Mouse (Mus musculus) MEL-GATA-1-ER (cell line): ENCODE measurements around the gene Lamb1.

Experiments used
- DNase-seq: peaks from one replicate; pipeline ENCODE4 v3.0.0-alpha.2; 2012; ENCODE audit warnings: low read depth; ENCODE audit errors: extremely low read depth

Gene Lamb1

DNA sequence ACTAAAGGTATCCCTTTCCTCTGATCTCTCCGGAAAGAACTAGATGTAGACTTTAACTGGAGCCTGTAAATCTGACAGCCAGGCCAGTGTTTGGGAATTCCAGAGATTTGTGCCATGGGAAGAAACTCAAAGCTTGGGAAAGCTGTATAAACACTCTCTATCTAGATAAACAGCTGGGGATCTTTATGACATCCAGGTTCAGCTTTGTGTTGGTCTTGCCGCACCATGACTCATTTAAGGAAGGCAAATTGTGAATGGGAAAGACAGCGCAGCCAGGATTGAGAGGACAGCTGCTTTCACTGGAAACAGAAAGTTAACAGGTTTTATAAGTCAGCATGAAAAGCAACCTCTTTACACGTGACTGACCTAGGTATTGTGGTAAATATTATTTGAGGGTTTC is 12.8 kb upstream of the Lamb1 start:
- DNase-seq: no peak

DNA sequence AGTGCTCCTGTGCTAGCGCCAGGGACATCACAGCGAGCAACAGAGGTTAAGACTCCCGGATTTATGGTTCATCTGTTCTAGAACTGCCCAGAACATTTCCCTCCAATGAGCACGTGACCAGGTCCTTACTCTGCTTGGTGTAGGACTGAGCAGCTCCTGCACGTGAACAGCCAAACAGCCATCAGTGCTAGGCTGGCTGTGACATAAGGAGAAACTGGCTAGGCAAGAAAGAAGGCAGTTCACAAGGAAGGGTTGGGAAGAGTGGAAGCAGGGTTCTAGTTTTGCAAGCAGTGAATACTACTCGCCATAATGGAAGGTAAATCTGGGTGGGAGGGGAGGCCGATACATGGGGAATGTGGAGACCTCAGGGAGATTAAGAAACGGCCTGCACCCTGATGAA is 10.1 kb upstream of the Lamb1 start:
- DNase-seq: no peak

DNA sequence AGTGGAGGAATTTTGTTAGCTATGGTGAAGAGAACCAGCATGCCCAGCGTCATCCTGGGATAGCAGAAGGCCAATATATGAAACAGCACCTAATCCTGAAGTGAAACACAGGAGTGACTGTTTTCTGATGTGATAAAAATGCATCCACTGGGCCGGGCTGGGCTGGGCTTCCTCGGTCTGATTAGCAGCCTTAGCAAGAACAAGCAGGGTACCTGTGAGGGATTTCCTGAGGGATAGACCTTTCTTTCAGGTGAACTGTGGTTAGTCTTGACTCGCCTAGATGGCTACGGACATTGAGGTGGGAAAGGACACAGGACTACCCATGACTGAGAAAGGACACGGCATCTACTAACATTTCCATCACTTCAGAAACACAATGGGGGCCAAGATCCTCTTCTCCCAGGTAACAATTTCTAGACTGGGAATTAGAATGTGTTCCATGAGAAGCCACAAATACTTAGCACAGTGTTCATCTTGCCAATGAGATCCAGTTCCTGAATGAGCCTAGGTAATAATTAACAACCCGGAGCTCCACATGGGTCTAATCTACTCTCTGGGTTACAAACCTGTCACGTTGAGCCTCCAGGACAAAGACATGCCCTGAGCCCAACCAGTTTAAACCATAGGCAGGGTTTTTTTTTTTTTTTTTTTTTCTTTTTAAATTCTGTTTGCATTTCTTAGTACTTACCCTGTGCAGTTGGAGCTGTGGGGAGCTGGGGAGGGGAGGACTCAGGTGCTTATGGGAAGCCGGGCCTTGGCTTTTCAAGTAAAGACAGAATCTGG is 8.7 kb upstream of the Lamb1 start:
- no peak for DNase-seq

DNA sequence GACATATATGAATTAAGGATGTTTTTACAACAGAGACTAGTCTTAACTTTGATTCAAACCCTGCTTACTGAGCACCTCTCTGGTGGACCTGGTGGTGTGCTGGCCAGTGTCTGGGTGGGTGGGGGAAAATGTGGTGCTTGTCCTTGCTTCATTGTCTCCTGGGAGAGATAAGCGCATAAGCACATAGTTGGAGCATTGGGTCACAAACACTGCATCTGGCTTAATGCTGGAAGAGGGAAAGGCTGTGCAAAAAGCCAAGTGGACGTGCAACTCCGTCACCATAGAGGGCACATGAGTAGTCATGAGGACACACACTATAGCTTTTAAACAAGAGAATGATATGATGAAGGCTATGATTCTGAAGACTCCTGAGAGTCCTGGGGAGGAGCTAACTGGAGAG is 3.2 kb upstream of the Lamb1 start:
- no peak for DNase-seq

DNA sequence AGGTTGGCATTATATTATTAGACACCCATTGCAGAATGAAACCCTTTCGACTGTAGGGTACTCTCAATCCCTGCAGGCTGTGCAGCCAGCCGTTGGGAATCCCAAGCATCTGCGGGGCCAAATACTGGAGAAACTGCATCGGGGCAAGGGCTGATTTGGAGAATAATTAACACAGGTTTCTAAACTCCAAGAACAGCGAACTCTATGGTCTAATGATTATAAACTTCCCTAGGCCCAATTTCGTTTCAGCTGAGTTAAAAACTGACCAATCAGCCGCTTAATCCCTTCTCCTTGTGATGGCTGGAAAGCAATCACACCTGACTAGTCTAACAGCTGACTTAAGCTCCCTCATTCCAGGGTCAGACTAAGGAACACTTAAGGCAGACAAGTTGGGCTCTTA is 1.1 kb upstream of the Lamb1 start:
- no peak for DNase-seq

DNA sequence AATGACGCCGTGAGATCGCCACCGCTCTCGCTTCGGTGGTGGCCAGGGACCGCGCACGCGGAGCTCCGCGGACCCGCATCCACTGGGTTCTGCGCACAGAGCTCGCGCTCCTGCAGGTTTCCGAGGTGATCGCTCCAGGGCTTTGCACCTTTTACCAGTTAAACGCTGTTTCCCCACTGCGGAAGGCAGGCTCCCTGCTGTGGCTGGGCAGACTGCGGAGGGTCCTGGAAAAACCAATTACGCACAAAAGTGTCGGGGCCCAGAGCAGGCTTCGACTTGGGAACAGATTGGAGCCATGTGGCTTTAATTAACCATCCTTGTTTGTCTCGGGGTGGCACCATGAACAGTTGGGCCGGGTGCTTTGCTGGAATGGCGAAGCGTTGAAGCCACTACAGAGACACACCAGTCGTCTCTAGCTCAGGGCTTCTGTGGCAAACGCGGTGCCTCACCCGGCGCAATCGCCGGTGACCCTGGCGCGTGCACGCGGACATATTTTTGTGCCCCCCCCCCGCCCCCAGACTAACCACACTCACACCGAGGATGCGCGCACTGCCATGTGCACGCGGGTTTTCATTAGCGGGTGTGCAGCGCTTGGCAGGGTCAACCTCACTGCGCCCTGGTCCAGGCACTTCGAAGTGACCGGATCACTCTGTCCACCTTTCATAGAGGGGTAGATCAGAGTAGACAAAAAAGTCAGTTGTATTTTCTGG is 843 bp downstream of the Lamb1 start:
- DNase-seq: no peak

DNA sequence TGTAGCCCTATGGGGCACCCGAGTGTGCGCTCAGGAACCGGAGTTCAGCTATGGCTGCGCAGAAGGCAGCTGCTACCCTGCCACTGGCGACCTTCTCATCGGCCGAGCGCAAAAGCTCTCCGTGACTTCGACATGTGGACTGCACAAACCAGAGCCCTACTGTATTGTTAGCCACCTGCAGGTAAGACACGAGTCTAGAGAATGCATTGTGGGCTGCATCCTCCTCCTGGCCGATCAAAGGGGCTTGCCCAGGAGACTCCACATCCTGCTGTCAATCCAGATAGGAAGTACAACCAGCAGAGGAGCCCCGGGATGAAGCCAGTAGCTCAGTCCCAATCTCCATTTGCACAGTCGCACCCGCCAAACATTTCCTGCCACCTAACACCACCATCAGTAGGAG is 1.7 kb downstream of the Lamb1 start:
- DNase-seq: no peak

DNA sequence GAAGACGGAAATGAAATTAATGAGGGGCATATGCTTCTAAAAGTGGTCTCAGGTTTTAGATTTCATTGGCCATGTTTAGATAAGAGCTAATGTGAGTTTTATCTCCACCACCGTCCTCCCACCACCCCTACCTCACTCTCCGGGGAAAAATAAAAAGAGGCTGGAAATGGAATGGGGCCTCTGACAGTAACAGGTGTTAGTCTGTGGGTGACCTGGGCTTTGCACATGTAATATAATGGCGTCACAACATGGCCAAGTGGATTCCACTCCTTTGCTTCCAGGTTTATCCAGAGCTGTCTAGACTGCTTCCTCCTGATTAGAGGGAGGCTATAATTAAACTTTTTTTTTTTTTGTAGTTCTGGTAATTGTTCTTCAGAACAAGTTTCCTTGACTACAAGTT is 2.3 kb downstream of the Lamb1 start:
- DNase-seq: no peak

DNA sequence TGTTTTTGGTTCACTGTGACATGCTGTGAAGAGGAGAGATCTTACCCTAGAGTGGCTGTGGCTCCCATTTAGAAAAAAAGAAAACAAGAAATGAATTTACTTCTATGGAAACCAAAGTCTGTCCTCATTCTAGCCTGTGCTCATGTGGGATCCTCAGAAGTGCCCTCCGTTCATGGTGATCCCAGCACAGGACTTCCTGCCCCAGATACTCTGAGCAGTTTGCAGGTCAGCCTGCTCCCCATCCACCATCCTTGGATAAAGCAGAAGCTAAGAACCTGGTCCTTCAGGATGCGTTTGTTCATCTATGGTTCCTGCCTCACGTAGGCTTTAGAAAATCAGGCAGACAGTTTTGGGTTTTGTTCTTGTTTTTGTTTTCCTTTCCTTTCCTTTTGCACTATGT is 3.3 kb downstream of the Lamb1 start:
- no peak for DNase-seq

DNA sequence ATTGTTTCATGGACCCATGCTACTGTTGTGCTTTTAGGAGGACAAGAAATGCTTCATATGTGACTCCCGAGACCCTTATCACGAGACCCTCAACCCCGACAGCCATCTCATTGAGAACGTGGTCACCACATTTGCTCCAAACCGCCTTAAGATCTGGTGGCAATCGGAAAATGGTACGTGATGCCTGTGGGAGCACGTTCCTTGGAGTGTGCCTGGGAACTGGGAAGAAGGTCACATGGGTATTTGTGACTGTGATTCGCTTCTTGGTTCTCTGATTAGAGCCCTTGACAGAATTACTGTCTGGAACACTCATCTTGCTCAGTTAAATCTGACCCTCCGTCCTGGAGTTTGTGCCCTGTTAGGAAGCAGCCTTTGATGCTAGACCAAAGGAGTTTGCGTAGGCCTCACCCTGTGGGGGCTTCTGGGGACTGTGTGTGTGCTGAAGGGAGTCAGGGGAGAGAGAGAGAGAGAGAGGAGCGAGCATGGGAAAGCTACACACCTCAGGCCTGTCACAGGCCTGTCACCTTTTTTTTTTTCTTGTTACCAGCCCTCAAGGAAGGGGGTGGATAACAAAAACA is 4.1 kb downstream of the Lamb1 start:
- no peak for DNase-seq

DNA sequence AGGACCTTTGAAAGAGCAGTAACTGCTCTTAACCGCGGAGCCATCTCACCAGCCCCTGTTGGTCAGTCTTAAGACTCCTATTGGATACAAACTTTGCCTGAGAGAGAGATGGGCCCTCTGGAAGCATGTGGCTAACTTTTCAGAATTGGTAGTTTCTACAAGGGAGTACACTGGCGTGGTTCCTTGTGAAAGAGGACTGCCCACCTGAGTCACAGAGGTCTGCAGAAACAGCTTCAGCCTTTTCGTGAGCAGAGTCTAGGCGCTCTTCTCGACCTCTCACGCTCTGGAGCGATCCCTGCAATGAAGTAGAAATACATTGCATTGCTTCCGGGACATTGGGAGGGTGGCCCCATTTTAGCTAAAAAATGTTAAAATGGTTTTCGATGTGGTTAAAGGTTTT is 5.3 kb downstream of the Lamb1 start:
- no peak for DNase-seq

DNA sequence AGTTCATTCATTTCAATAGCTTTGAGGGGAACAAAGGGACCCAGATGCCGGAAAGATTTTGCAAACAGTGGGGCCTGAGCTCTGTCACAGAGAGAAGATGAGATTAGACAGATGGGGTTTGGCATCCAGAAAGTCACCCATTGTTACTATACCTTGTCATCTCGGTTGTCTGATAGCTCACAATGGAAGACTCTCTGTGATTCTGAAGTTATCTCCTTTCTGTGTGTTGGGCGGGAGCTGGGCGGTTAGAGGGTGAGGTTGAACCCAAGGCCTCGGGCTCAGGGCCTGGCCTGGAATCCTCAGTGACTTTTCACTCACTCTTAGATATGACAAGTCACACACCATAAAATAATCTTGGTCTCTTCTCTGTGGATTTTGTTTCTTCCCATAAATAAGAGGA is 5.7 kb downstream of the Lamb1 start:
- DNase-seq: no peak

DNA sequence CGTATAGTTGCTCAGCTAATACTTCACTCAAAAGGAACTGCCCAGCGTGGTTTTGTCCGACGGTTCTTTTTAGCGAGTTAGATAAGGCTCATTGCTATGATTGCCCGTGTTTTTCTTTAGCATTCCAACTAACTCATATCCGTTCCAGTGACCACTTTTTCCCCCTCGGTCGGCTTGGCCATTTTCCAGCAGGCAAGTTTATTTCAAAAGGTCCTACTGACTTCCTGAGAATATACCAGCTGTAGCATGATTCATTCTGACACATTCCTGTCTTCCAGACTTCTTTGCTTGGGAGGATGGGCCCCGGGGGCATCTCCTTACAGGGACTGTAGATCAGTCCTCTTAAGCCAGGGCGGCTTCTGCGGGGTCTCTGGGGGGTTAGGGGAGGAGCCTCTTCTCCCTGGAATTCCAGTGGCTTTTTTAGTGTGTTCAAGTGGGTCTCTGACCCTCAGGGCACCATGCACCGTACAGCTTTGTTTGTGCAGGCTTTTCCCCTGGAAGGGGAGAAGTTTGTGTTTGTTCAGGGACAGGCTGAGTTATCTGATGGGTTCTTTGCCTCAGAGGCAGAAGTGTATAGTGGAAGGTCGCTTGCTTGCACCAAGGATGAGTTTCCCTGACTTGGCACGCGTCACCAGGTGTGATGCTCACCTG is 6.5 kb downstream of the Lamb1 start:
- DNase-seq: no peak

DNA sequence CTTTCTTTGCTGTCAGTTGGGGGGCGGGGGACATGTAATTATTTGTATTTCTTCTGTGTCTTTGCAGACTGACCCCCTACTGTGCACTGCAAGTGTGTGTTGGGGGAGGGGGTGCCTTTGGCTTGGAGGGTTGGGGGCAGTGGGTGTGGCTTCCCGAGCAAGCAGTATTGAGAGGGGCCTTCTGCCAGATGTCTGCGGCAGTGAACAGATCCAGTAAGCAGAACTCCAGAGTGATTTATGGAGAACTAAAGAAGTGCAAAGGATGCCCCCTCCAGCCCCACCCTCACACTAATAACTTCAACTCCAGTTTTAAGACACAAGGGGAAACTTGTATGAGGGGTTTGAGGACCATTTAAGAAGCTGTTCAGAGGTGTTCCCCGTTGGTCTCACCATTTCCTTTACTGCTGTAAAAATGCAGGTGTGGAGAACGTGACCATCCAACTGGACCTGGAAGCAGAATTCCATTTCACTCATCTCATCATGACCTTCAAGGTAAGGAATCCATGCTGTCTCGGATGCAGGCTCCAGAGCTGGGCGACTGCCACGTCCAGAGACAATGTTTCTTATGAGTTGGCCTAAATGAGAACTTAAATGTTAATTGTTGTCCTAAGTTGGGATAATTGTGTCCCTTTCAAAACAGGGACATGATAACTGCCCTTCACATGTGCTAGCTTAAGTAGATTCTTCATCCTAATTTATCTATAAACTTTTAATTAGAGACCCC is 7.1 kb downstream of the Lamb1 start:
- DNase-seq: no peak

DNA sequence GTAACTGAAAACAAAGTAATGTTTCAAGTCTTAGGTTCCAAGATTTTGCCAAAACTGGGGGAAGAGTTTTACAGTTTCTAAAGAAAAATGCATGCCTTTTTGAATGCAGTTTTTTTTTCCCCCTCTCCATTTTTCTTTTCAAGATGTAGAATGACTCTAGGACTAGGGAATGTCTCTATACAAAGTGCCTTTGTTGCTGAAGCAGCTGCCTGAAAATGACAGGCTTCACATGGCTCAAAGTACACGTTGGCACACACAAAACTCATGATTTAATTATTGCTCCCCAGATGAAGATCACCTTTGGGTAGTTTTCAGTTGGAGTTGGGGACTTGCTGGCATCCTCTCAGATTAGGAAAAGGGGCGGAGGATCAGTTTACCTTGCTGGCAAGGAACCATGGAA is 7.8 kb downstream of the Lamb1 start:
- no peak for DNase-seq

DNA sequence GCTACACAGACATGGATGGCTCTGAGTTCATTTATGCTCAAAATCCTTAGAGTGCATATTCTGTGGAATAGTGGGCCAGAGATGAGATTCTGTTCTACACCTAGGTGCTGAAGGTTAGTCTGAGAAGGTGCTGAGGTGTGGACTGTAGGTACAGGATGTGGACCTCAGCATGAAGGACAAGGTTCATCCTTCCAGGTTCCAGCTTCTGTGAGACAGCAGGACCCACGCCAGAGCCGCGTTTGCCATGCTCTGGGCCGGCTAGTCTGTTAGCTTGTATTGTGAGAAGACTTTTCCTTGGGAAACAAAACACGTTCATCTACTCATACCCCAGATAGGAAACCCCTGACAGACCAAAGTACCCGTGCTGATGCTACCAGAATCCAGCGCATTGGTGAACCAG is 8.6 kb downstream of the Lamb1 start:
- no peak for DNase-seq

DNA sequence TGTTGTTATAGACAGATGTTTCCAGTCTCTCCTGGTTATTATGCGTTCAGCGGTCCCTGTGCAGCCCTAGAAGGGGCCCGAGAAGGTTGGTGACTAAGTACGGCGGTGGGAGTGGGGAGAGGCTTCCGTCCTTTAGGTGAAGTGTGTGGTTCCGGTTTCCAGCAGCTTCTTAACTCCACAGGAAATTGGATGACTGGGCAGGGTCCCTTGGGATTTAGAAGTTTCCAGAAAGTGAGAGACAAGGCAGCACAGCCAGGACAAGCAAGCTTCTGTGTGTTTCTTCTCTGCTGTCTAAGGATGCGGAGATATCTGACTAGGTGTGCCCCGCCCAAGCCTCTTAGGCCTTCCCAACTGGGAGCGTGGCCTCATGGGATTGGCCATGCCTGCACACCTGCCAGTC is 10.4 kb downstream of the Lamb1 start:
- DNase-seq: no peak

DNA sequence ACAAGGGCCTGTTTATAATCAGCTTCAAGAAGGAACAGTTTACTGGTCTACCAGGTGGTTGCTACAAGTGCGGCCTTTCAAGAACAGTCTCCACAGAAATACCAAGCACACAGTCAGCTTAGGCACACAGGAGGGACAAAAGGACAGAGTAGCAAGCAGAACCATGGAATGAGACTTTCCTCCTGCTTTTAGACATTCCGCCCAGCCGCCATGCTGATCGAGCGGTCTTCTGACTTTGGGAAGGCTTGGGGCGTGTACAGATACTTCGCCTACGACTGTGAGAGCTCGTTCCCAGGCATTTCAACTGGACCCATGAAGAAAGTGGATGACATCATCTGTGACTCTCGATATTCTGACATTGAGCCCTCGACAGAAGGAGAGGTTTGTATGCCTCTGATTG is 13.2 kb downstream of the Lamb1 start:
- DNase-seq: no peak

DNA sequence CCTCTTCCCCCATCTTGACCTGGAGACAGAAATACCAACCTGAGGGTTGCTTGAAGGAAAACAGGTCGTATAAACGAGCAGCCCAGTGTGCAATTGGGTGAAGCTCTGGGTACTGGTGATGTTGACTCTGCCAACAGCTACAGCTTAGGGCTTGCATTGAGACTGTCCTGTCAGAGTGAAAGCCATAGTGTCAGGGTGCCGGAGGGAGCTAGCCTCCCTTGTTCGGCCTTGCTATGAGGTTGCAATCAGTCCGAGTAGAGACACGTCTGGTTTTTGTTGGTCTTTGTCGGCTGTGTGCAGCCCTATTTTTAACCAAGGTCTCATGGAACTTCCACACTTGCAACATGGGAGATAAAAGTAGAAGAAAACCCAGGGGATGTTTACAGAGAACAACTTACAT is 15.3 kb downstream of the Lamb1 start:
- DNase-seq: no peak

DNA sequence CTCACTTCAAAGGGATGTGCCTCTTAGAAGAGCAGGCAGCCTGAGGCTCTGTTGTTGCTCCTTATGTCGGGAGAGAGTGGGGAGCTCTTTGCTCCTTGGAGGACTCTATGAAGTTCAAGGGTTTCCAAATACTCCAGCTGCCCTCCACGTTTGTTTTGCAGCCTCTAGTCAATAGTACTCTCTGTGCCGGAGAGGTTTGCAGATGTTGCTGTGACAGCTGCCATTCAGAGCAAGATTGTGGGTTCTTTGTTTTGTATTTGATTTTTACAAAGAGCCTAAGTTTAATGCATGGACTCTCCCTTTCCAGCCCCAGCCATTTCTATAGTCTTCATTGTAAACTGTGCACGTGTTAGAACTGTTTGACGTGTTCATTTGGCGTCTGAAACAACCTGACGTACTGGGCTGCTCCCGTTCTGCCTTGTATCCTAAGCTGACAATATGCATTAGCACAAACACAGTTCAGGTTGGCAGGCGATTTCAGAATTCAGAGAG is 16.1 kb downstream of the Lamb1 start:
- no peak for DNase-seq

DNA sequence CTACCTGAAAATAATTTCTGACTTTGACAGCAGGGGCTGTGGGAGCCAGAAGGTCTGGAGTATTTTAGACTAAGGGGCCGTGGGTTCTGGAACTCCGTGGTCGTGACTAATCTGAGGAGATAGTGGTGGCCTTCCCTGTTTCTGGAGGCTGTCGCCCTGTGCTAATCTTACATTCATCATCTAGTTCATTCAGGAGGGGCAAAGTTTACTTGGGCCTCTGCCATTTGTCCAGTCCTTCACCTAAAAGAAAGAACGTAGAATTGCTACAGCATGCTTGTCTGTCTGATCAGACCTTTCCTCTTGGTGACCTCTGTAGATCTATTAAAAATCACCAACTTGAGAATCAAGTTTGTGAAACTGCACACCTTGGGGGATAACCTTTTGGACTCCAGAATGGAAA is 17.2 kb downstream of the Lamb1 start:
- DNase-seq: no peak

DNA sequence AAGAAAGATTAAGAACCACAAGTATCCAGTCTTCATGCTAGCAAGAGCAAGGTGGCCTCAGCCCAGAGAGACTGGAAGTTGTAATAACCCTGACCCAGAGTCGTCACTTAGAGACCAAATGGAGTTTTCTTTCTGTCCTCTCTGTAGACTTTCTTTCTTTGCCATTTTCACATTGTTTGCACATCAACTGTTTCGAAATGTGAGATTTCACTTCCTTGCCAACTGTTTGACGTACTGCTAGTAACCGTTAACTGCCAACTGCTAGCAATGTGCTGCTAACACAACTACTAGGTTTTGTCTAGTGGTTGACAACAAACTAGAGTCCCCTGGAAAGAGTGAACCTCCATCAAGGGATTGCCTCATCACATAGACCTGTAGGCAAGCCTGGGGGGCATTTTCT is 18.1 kb downstream of the Lamb1 start:
- DNase-seq: no peak
